Mouse (Mus musculus) CH12.LX (cell line): Measurements from ENCODE around the gene Ctso. TPM values are rescaled to one million over a fixed set of nuclear protein-coding genes. Genes with fewer than 3 reads are reported as not detected.

Source experiments
- DNase-seq: peaks from one replicate; pipeline ENCODE4 v3.0.0-alpha.2; 2013; ENCODE audit errors: extremely low read depth
- H3K27ac ChIP-seq: 2 replicates; pipeline ENCODE4 v1.5.1; 2012; ENCODE audit warnings: low read depth, mild to moderate bottlenecking, control low read depth, moderate library complexity; ENCODE audit not compliant: insufficient read depth
- H3K27me3 ChIP-seq: replicated peaks from 2 replicates; pipeline ENCODE3; 2012; ENCODE audit warnings: inconsistent platforms
- H3K36me3 ChIP-seq, 2 experiments: replicated peaks in 1 of 2; 2 replicates each; pipeline versions ENCODE3 to v1.6.1; 2012; ENCODE audit warnings: inconsistent platforms in 1 of 2, low read length in 1 of 2, mild to moderate bottlenecking in 1 of 2, mixed read lengths in 1 of 2, moderate library complexity in 1 of 2; ENCODE audit not compliant: control insufficient read depth in 1 of 2, insufficient read depth in 1 of 2
- H3K4me1 ChIP-seq, 2 experiments: 2 replicates each; pipeline ENCODE4 v1.6.1; 2012; ENCODE audit warnings: inconsistent platforms in 1 of 2, moderate library complexity in 1 of 2; ENCODE audit not compliant: insufficient read depth in 2 of 2, control insufficient read depth in 1 of 2
- H3K4me2 ChIP-seq: 2 replicates; pipeline ENCODE4 v1.6.1; 2012; ENCODE audit warnings: low read depth, mild to moderate bottlenecking, control low read depth; ENCODE audit not compliant: poor library complexity, insufficient read depth, severe bottlenecking
- H3K4me3 ChIP-seq, 3 experiments: fragments of 150-350 bp in 1 of 3; sonication (generic) in 1 of 3; replicated peaks in 1 of 3; 2 replicates each; pipeline versions ENCODE3 to v1.5.1; 2011 to 2012; ENCODE audit warnings: low read depth in 2 of 3, low read length in 2 of 3, mild to moderate bottlenecking in 2 of 3, moderate library complexity in 2 of 3, control low read depth in 1 of 3, improper control_type of control experiment in 1 of 3, inconsistent platforms in 1 of 3, mixed read lengths in 1 of 3; ENCODE audit not compliant: poor library complexity in 1 of 3
- H3K79me2 ChIP-seq: replicated peaks from 2 replicates; pipeline ENCODE4 v1.6.1; 2012; ENCODE audit warnings: mild to moderate bottlenecking, moderate library complexity; ENCODE audit not compliant: control insufficient read depth, poor library complexity, insufficient read depth, severe bottlenecking; ENCODE audit errors: extremely low read depth
- H3K9ac ChIP-seq: 2 replicates; pipeline ENCODE4 v1.6.1; 2012; ENCODE audit warnings: low read depth, mild to moderate bottlenecking, control low read depth, moderate library complexity; ENCODE audit not compliant: insufficient read depth
- H3K9me3 ChIP-seq: replicated peaks from 2 replicates; pipeline ENCODE3; 2012; ENCODE audit warnings: low read length, inconsistent platforms, mixed read lengths
- BHLHE40 ChIP-seq: IDR thresholded peaks from 2 replicates; pipeline ENCODE4 v1.6.1; 2011; ENCODE audit warnings: mild to moderate bottlenecking, low read depth, low read length, improper control_type of control experiment
- CHD1 ChIP-seq: IDR thresholded peaks from 2 replicates; pipeline ENCODE4 v1.6.1; 2012; ENCODE audit warnings: low read depth, low read length, improper control_type of control experiment, inconsistent platforms
- CHD2 ChIP-seq: IDR thresholded peaks from 2 replicates; pipeline ENCODE4 v1.6.1; 2011; ENCODE audit warnings: low read length, improper control_type of control experiment
- CTCF ChIP-seq, 2 experiments: IDR thresholded peaks in 1 of 2; conservative IDR thresholded peaks in 1 of 2; 2 replicates each; pipeline ENCODE4 v1.5.1; 2011 to 2012; ENCODE audit warnings: low read depth in 2 of 2, low read length in 2 of 2, improper control_type of control experiment in 1 of 2, inconsistent platforms in 1 of 2, mild to moderate bottlenecking in 1 of 2, moderate library complexity in 1 of 2
- ELF1 ChIP-seq: IDR thresholded peaks from 2 replicates; pipeline ENCODE4 v1.6.1; 2014; ENCODE audit warnings: low read depth, mild to moderate bottlenecking, inconsistent platforms, low read length, improper control_type of control experiment
- EP300 ChIP-seq: IDR thresholded peaks from 2 replicates; pipeline ENCODE4 v1.6.1; 2011; ENCODE audit warnings: low read length, improper control_type of control experiment
- ETS1 ChIP-seq: conservative IDR thresholded peaks from 2 replicates; pipeline ENCODE4 v1.6.1; 2012; ENCODE audit warnings: low read depth, mild to moderate bottlenecking, inconsistent platforms, low read length, improper control_type of control experiment, moderate library complexity
- GABPA ChIP-seq: IDR thresholded peaks from 2 replicates; pipeline ENCODE4 v1.6.1; 2012; ENCODE audit warnings: low read depth, low read length, improper control_type of control experiment, inconsistent platforms; ENCODE audit not compliant: insufficient replicate concordance
- HCFC1 ChIP-seq: IDR thresholded peaks from 2 replicates; pipeline ENCODE4 v1.6.1; 2012; ENCODE audit warnings: low read depth, mild to moderate bottlenecking, inconsistent platforms, low read length, improper control_type of control experiment
- IRF4 ChIP-seq: IDR thresholded peaks from 2 replicates; pipeline ENCODE4 v1.6.1; 2014; ENCODE audit warnings: low read depth, mild to moderate bottlenecking, inconsistent platforms, low read length, improper control_type of control experiment
- JUN ChIP-seq: IDR thresholded peaks from 2 replicates; pipeline ENCODE4 v1.6.1; 2011; ENCODE audit warnings: low read depth, mild to moderate bottlenecking, low read length, improper control_type of control experiment, moderate library complexity; ENCODE audit not compliant: insufficient read depth
- JUND ChIP-seq: conservative IDR thresholded peaks from 2 replicates; pipeline ENCODE4 v1.6.1; 2011; ENCODE audit warnings: low read depth, low read length, improper control_type of control experiment
- KAT2A ChIP-seq: IDR thresholded peaks from 2 replicates; pipeline ENCODE4 v1.6.1; 2012; ENCODE audit warnings: low read length, improper control_type of control experiment, inconsistent platforms; ENCODE audit not compliant: insufficient replicate concordance
- MAFK ChIP-seq: IDR thresholded peaks from 2 replicates; pipeline ENCODE4 v1.6.1; 2011; ENCODE audit warnings: low read length, improper control_type of control experiment; ENCODE audit not compliant: insufficient replicate concordance
- MAX ChIP-seq: IDR thresholded peaks from 2 replicates; pipeline ENCODE4 v1.6.1; 2011; ENCODE audit warnings: low read length, improper control_type of control experiment
- MAZ ChIP-seq: IDR thresholded peaks from 2 replicates; pipeline ENCODE4 v1.6.1; 2012; ENCODE audit warnings: low read depth, mild to moderate bottlenecking, inconsistent platforms, low read length, improper control_type of control experiment, moderate library complexity
- MEF2A ChIP-seq: IDR thresholded peaks from 2 replicates; pipeline ENCODE4 v1.6.1; 2014; ENCODE audit warnings: low read depth, mild to moderate bottlenecking, inconsistent platforms, low read length, improper control_type of control experiment, borderline replicate concordance
- MXI1 ChIP-seq: IDR thresholded peaks from 2 replicates; pipeline ENCODE4 v1.6.1; 2011; ENCODE audit warnings: mild to moderate bottlenecking, low read depth, low read length, improper control_type of control experiment
- MYC ChIP-seq: IDR thresholded peaks from 2 replicates; pipeline ENCODE4 v1.6.1; 2011; ENCODE audit warnings: low read depth, mild to moderate bottlenecking, improper control_type of control experiment, low read length
- NELFE ChIP-seq: IDR thresholded peaks from 2 replicates; pipeline ENCODE4 v1.6.1; 2011; ENCODE audit warnings: low read depth, low read length, improper control_type of control experiment
- NRF1 ChIP-seq: IDR thresholded peaks from 2 replicates; pipeline ENCODE4 v1.6.1; 2014; ENCODE audit warnings: low read depth, mild to moderate bottlenecking, inconsistent platforms, low read length, improper control_type of control experiment, moderate library complexity
- PAX5 ChIP-seq: IDR thresholded peaks from 2 replicates; pipeline ENCODE4 v1.6.1; 2012; ENCODE audit warnings: low read length, inconsistent platforms, mixed read lengths
- POLR2A ChIP-seq: IDR thresholded peaks from 2 replicates; pipeline ENCODE4 v1.6.1; 2011; ENCODE audit warnings: low read depth, mild to moderate bottlenecking, improper control_type of control experiment, low read length
- POLR2AphosphoS2 ChIP-seq: IDR thresholded peaks from 2 replicates; pipeline ENCODE4 v1.6.1; 2011; ENCODE audit warnings: low read depth, low read length, improper control_type of control experiment
- RAD21 ChIP-seq: IDR thresholded peaks from 2 replicates; pipeline ENCODE4 v1.6.1; 2011; ENCODE audit warnings: low read depth, mild to moderate bottlenecking, low read length, improper control_type of control experiment, moderate library complexity
- RCOR1 ChIP-seq: conservative IDR thresholded peaks from 2 replicates; pipeline ENCODE4 v1.6.1; 2012; ENCODE audit warnings: low read depth, mild to moderate bottlenecking, inconsistent platforms, low read length, improper control_type of control experiment
- SIN3A ChIP-seq: IDR thresholded peaks from 2 replicates; pipeline ENCODE4 v1.6.1; 2012; ENCODE audit warnings: low read length, improper control_type of control experiment, inconsistent platforms
- SMC3 ChIP-seq: IDR thresholded peaks from 2 replicates; pipeline ENCODE4 v1.6.1; 2011; ENCODE audit warnings: low read depth, low read length, improper control_type of control experiment
- TBP ChIP-seq: conservative IDR thresholded peaks from 2 replicates; pipeline ENCODE4 v1.6.1; 2011; ENCODE audit warnings: low read depth, low read length, improper control_type of control experiment
- TCF12 ChIP-seq: IDR thresholded peaks from 2 replicates; pipeline ENCODE4 v1.6.1; 2014; ENCODE audit warnings: low read depth, mild to moderate bottlenecking, inconsistent platforms, low read length, improper control_type of control experiment
- UBTF ChIP-seq: IDR thresholded peaks from 2 replicates; pipeline ENCODE4 v1.6.1; 2012; ENCODE audit warnings: low read depth, mild to moderate bottlenecking, inconsistent platforms, low read length, improper control_type of control experiment, moderate library complexity
- USF1 ChIP-seq: IDR thresholded peaks from 2 replicates; pipeline ENCODE4 v1.6.1; 2014; ENCODE audit warnings: low read depth, mild to moderate bottlenecking, inconsistent platforms, low read length, improper control_type of control experiment
- USF2 ChIP-seq: conservative IDR thresholded peaks from 2 replicates; pipeline ENCODE4 v1.6.1; 2011; ENCODE audit warnings: low read depth, low read length, improper control_type of control experiment
- ZC3H11A ChIP-seq: IDR thresholded peaks from 2 replicates; pipeline ENCODE4 v1.6.1; 2012; ENCODE audit warnings: low read depth, mild to moderate bottlenecking, inconsistent platforms, low read length, improper control_type of control experiment
- ZKSCAN1 ChIP-seq: IDR thresholded peaks from 2 replicates; pipeline ENCODE4 v1.6.1; 2012; ENCODE audit warnings: low read depth, inconsistent platforms, low read length, improper control_type of control experiment, borderline replicate concordance
- ZMIZ1 ChIP-seq: IDR thresholded peaks from 2 replicates; pipeline ENCODE4 v1.6.1; 2012; ENCODE audit warnings: low read depth, mild to moderate bottlenecking, inconsistent platforms, low read length, improper control_type of control experiment
- dilution Hi-C: fragments of 300-500 bp; cut with MboI; formaldehyde crosslinking; loops from 2 replicates; pipeline ENCODE4 v1.14.3; 2020; ENCODE audit warnings: low sequenced_read_pairs; ENCODE audit not compliant: extremely low pct_unique_long_range_greater_than_20kb, extremely low pct_ligation_motif_present
- in situ Hi-C: fragments of 300-500 bp; cut with MboI; formaldehyde crosslinking; loops from 3 replicates; pipeline ENCODE4 v1.14.3; 2019; ENCODE audit warnings: low sequenced_read_pairs, low pct_ligation_motif_present, low pct_unique_long_range_greater_than_20kb, mixed read lengths
- polyA plus RNA-seq: library from polyadenylated mRNA; unstranded; fragments of >175 nt; gene quantifications from 2 replicates; pipeline ENCODE4 v1.2.1, GENCODE M21; 2012; ENCODE audit warnings: low read depth; ENCODE audit not compliant: insufficient read length
- total RNA-seq, 2 experiments: library from RNA; depleted of rRNA; stranded (reverse); fragments of 300-350 nt in 1 of 2; fragments of >200 nt in 1 of 2; gene quantifications; 2 replicates each; pipeline ENCODE4 v1.2.3; 2012 to 2014

Gene Ctso
- total and polyA plus RNA-seq, 3 experiments, result 21.1 to 41.7 (median 39.2) TPM

GRCm38 (mm10) chr3:81924931-81925330 lies 7.5 kb upstream of the Ctso start (continued):
- no peak for TF ChIP-seq NELFE
- TF ChIP-seq GABPA, result no peak
- TF ChIP-seq UBTF, result no peak
- no peak for TF ChIP-seq USF1
- TF ChIP-seq RCOR1, result no peak
- TF ChIP-seq MXI1, result no peak
- TF ChIP-seq CHD2, result no peak
- TF ChIP-seq ZC3H11A, result peak; percentile 38

- no peaks in the 10 kb centered on the region for H3K9me3 ChIP-seq
- H3K79me2 ChIP-seq, result no peaks in the 10 kb centered on the region
- no peaks in the 10 kb centered on the region for H3K36me3 ChIP-seq
- H3K4me1 ChIP-seq, result peaks cover 17 to 63% of the 10 kb centered on the region in 2 experiments
- H3K4me3 ChIP-seq, result no peak overlapping the region
- peak overlapping the region; percentile 61; the same call in 1 of the 2 replicates for H3K4me2 ChIP-seq
- peak; percentile 95 for DNase-seq
- peak overlapping the region; percentile 68 for H3K27ac ChIP-seq
- H3K9ac ChIP-seq, result no peak overlapping the region
- in situ Hi-C loops (loop anchor here (5.0 to 10.0 kb wide), 2 partner anchors 159 to 891 kb away; partner anchors contain the start of gene Pdgfc), dilution Hi-C loops (no loop called here)
- no peaks in the 10 kb centered on the region for H3K27me3 ChIP-seq
- no peak for TF ChIP-seq POLR2AphosphoS2
- TF ChIP-seq SMC3, result peak; percentile 3; the same call in 1 of the 2 replicates
- TF ChIP-seq MYC, result peak; percentile 97
- TF ChIP-seq BHLHE40, result peak; percentile 90
- TF ChIP-seq ZMIZ1, result no peak
- 0 out of 2 replicates have a peak, but pooled peaks have one; percentile 24 for TF ChIP-seq TBP
- TF ChIP-seq CTCF (conservative IDR thresholded peaks at IDR 0.05 in 1 of 2, IDR thresholded peaks at IDR 0.05 in 1 of 2; ENCODE audit: low read depth in 2 of 2, low read length in 2 of 2), result no peak
- peak; percentile 91 for TF ChIP-seq MAFK
- TF ChIP-seq GABPA, result no peak
- TF ChIP-seq PAX5, result no peak
- TF ChIP-seq ZKSCAN1, result no peak
- 0 out of 2 replicates have a peak, but pooled peaks have one; percentile 26 for TF ChIP-seq ELF1
- no peak for TF ChIP-seq USF1
- peak; percentile 100 for TF ChIP-seq EP300
- TF ChIP-seq MEF2A, result peak; percentile 99
- peak; percentile 73 for TF ChIP-seq JUND
- TF ChIP-seq MXI1, result peak; percentile 58; the same call in 1 of the 2 replicates
- peak; percentile 99 for TF ChIP-seq IRF4
- TF ChIP-seq JUN, result peak; percentile 34; the same call in 1 of the 2 replicates
- TF ChIP-seq ETS1, result peak; percentile 94
- peak; percentile 36; the same call in 1 of the 2 replicates for TF ChIP-seq HCFC1
- no peak for TF ChIP-seq KAT2A
- TF ChIP-seq CHD1, result no peak
- no peak for TF ChIP-seq USF2
- peak; percentile 100 for TF ChIP-seq TCF12
- peak; percentile 98 for TF ChIP-seq RCOR1
- no peak for TF ChIP-seq NRF1
- no peak for TF ChIP-seq ZC3H11A
- TF ChIP-seq RAD21, result no peak; the same call in 1 of the 2 replicates
- TF ChIP-seq CHD2, result peak; percentile 89
- peak; percentile 91 for TF ChIP-seq MAX
- peak; percentile 81 for TF ChIP-seq SIN3A
- no peak for TF ChIP-seq UBTF
- no peak for TF ChIP-seq POLR2A
- TF ChIP-seq MAZ, result no peak
- no peak for TF ChIP-seq NELFE
These were observed 6.5 kb upstream of the Ctso start for GRCm38 (mm10) chr3:81925856-81926255.
